Mouse (Mus musculus): ENCODE measurements at regions not wholly inside any gene's neighbourhood (a gene's known extent, or its start where the extent isn't known, plus 50 kb on each side); places are given as distances from the start of the nearest gene placed in this dataset.

DNA sequence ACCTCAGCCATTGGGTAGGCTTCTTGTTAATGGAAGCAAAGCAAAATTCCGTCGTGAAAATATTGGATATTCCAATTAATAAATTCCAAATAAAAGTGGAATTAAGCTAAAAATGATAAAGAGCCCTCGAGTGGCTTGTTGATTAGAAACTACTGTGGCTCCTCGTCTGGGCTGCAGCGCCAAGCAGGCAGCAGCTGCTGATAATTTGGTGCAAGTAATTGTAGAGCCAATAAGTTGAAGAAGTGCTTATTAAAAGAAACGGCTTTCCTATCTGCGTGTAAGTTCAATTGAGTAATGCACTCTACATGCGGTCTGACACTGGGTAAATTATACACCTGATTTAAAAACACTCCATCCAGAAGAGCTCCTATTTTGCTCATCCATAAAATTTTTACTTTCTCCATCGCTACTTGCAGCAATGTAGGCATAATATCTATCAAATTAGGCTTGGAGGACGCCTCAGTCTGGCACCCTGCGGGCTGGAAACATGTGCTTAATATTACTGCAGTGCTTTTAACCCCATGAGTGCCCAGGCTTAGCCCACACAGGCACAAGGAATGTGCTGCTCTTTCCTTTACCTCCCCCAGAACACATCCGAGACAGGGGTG is 171.7 kb upstream of the Dnajc19 start:
- Histone ChIP-seq H3K4me1 (0 out of 2 replicates have a peak, but pooled peaks cover 8% of the 10 kb centered on the region), H3K36me3 (no peaks in the 10 kb centered on the region), H3K4me3 (no peak overlapping the region), H3K27me3 (peaks cover 9% of the 10 kb centered on the region), H3K9me3 (no peaks in the 10 kb centered on the region), H3K9ac (no peak overlapping the region), H3K4me2 (no peak overlapping the region), H3K27ac (no peak overlapping the region)
- 25% methylated on average over 12 of the region's 12 CpGs for WGBS
- no peak for ATAC-seq (ENCODE audit: insufficient number of reproducible peaks, low FRiP score, low TSS enrichment, low read depth)

DNA sequence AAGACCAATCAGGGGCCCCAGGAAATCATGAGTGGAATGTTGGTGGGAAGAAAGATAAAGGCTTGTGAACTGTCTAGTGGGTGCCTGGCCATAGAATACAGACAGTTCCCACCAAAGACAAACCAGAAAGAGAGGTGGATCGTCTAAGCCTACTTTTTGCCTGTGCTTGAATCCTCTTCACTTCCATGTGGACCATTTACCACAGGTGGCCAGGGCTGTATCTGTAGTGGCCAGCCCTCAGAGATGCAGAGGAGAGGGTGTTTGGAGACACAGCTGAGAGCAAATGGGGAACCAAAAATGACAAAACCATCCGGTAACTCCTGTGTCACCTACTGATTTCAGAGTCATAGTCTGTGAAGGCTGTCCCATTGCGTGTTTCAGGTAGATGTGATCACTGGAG is 161.0 kb upstream of the Dnajc19 start:
- WGBS: 85% methylated on average over 3 of the region's 3 CpGs
- H3K9me3 ChIP-seq: no peaks in the 10 kb centered on the region
- H3K4me1 ChIP-seq: no peaks in the 10 kb centered on the region
- peaks cover 5% of the 10 kb centered on the region; the same call in 1 of the 2 replicates for H3K27me3 ChIP-seq
- H3K36me3 ChIP-seq: no peaks in the 10 kb centered on the region
- H3K4me3 ChIP-seq: no peak overlapping the region
- H3K4me2 ChIP-seq: no peak overlapping the region
- ATAC-seq (ENCODE audit: insufficient number of reproducible peaks, low FRiP score, low TSS enrichment, low read depth): no peak
- H3K9ac ChIP-seq: no peak overlapping the region
- H3K27ac ChIP-seq: no peak overlapping the region

DNA sequence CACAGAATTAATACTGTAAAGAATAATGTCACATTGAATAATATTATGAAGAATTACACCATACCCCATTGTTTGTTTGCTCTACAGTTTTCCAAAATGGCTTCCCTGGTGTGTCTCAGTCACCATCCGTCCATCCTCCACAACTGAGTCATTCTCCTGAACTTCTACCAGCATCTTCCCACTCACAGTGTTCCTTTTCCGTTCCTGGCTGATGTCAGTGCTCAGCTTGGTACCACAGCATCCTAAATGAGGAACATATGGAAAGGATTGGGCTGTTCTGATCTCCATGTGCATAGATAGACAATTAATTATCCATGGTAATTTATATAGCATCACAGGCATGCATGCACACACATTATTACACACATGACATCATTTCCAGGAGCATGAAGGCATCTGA is 158.9 kb upstream of the Dnajc19 start:
- H3K4me2 ChIP-seq: no peak overlapping the region
- no peak for ATAC-seq (ENCODE audit: insufficient number of reproducible peaks, low FRiP score, low TSS enrichment, low read depth)
- no peak overlapping the region for H3K27ac ChIP-seq
- no peaks in the 10 kb centered on the region for H3K36me3 ChIP-seq
- H3K4me3 ChIP-seq: no peak overlapping the region
- H3K27me3 ChIP-seq: peaks cover 10% of the 10 kb centered on the region; the same call in 1 of the 2 replicates
- 56% methylated on average over 2 of the region's 2 CpGs for WGBS
- no peaks in the 10 kb centered on the region for H3K9me3 ChIP-seq
- no peaks in the 10 kb centered on the region for H3K4me1 ChIP-seq
- H3K9ac ChIP-seq: no peak overlapping the region

DNA sequence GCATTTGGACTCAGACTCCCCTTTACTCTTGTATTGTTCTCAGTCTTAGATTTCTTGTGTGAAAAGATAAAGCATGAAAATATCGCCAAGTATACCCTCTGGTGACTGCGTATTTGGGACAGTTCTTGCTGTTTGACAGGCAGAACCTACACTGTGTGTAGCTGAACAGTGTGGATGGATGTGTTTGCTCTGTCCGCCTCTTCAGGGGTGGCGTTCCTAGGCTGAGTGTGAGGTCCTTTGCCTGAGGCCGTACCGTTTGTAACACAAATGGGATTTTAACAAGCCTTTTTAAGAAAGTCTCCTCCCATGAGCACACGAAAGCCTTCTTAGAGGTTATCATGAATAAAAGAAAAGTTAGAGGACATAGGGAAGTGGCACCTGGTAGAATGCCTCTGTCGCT is 153.3 kb upstream of the Dnajc19 start:
- Histone ChIP-seq H3K27me3 (peaks cover 34% of the 10 kb centered on the region), H3K36me3 (no peaks in the 10 kb centered on the region), H3K4me1 (no peaks in the 10 kb centered on the region), H3K4me3 (no peak overlapping the region), H3K27ac (no peak overlapping the region), H3K9me3 (no peaks in the 10 kb centered on the region), H3K4me2 (no peak overlapping the region), H3K9ac (no peak overlapping the region)
- no peak for ATAC-seq (ENCODE audit: insufficient number of reproducible peaks, low FRiP score, low TSS enrichment, low read depth)
- 44% methylated on average over 8 of the region's 8 CpGs for WGBS

- Histone ChIP-seq H3K36me3 (no peaks in the 10 kb centered on the region), H3K27ac (no peak overlapping the region)
Observed at GRCm38 (mm10) chr3:34232329-34233250, 151.5 kb upstream of the Dnajc19 start.

GRCm38 (mm10) chr3:34231593-34232328 is 150.6 kb upstream of the Dnajc19 start:
- no peak overlapping the region for H3K4me3 ChIP-seq
- H3K36me3 ChIP-seq: no peaks in the 10 kb centered on the region
- ATAC-seq (ENCODE audit: insufficient number of reproducible peaks, low FRiP score, low TSS enrichment, low read depth): no peak
- H3K4me2 ChIP-seq: no peak overlapping the region
- peaks cover 34% of the 10 kb centered on the region for H3K27me3 ChIP-seq
- no peak overlapping the region for H3K27ac ChIP-seq
- WGBS: 63% methylated on average over 9 of the region's 9 CpGs
- no peaks in the 10 kb centered on the region for H3K9me3 ChIP-seq
- no peaks in the 10 kb centered on the region for H3K4me1 ChIP-seq
- no peak overlapping the region for H3K9ac ChIP-seq

More at GRCm38 (mm10) chr3:34232329-34233250, 151.5 kb upstream of the Dnajc19 start:
- peaks cover 34% of the 10 kb centered on the region for H3K27me3 ChIP-seq
- WGBS: 83% methylated on average over 7 of the region's 7 CpGs
- no peaks in the 10 kb centered on the region for H3K9me3 ChIP-seq
- no peak overlapping the region for H3K4me3 ChIP-seq
- ATAC-seq (ENCODE audit: insufficient number of reproducible peaks, low FRiP score, low TSS enrichment, low read depth): no peak
- no peaks in the 10 kb centered on the region for H3K4me1 ChIP-seq
- H3K9ac ChIP-seq: no peak overlapping the region
- no peak overlapping the region for H3K4me2 ChIP-seq

DNA sequence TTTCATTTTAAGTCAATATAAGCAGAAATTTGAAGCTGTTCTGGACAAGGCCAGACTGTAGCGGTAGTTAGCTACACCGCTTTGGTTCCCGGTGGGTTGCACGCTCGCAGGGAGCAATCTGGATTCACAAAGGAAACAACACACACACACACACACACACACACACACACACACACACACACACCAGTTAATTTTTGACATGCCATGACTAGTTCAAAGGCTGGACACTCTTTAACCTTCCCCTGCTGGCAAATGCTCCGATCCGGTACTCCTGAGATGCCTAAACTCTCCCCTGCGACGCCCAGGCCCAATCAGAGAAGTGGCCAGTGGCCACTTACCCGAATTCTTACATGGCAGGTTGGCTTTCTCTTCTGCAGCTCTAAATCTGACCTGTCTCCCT is 141.2 kb upstream of the Dnajc19 start:
- ATAC-seq (ENCODE audit: insufficient number of reproducible peaks, low FRiP score, low TSS enrichment, low read depth): no peak

GRCm38 (mm10) chr3:34219741-34220310 is 138.7 kb upstream of the Dnajc19 start:
- Histone ChIP-seq H3K4me1 (no peaks in the 10 kb centered on the region), H3K36me3 (no peaks in the 10 kb centered on the region), H3K4me3 (no peak overlapping the region), H3K4me2 (no peak overlapping the region), H3K27ac (no peak overlapping the region), H3K9me3 (no peaks in the 10 kb centered on the region), H3K9ac (no peak overlapping the region), H3K27me3 (no peaks in the 10 kb centered on the region)
- 83% methylated on average over 10 of the region's 10 CpGs for WGBS
- no peak for ATAC-seq (ENCODE audit: insufficient number of reproducible peaks, low FRiP score, low TSS enrichment, low read depth)

More for the DNA sequence above, 141.2 kb upstream of the Dnajc19 start:
- H3K36me3 ChIP-seq: no peaks in the 10 kb centered on the region
- no peaks in the 10 kb centered on the region for H3K9me3 ChIP-seq
- no peak overlapping the region for H3K4me2 ChIP-seq
- H3K9ac ChIP-seq: no peak overlapping the region
- no peaks in the 10 kb centered on the region for H3K27me3 ChIP-seq
- H3K4me3 ChIP-seq: no peak overlapping the region
- H3K4me1 ChIP-seq: no peaks in the 10 kb centered on the region
- 78% methylated on average over 10 of the region's 10 CpGs for WGBS
- H3K27ac ChIP-seq: no peak overlapping the region

DNA sequence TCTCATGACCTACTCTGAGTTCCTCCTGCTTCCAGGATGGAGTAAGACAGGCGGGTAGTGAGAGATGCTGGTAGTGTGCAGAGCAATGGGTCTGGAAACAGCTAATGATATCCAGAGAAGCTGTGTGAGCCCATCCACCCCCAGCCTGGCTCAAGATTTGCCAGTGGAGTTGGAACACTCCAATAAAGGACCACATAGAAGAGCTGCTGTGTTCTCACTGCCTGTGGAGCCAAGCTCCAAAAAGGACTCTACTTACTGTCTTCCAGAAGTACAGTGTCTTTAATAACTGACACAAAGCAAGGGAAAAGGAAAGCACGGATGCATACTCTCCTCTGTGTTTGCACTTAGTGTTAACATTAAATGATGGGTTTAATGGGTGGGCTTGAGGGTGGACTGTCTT is 138.0 kb upstream of the Dnajc19 start:
- 73% methylated on average over 2 of the region's 2 CpGs for WGBS
- ATAC-seq (ENCODE audit: insufficient number of reproducible peaks, low FRiP score, low TSS enrichment, low read depth): no peak

DNA sequence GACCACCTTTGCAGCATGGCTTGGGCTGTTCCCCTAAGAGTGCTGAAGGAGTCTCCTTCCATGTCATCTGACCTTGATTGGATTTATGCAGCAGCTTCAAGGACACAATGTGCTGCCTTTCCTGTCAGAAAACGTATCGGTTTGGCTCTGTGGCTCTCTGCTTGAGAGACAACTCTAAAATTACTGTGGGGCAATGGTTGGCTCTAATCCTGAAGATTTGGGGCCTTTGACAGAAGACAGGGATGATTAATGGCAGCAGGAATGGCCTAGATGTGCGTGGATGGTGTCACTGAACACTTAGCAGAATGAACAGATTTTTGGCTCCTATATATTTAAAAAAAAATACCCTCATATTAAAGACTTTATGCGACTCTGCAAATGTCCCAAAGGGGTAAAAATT is 136.8 kb upstream of the Dnajc19 start:
- Histone ChIP-seq H3K4me1 (no peaks in the 10 kb centered on the region), H3K27ac (no peak overlapping the region), H3K9ac (no peak overlapping the region), H3K36me3 (no peaks in the 10 kb centered on the region), H3K4me2 (no peak overlapping the region), H3K27me3 (no peaks in the 10 kb centered on the region), H3K9me3 (no peaks in the 10 kb centered on the region), H3K4me3 (no peak overlapping the region)
- 74% methylated on average over 4 of the region's 4 CpGs for WGBS
- no peak for ATAC-seq (ENCODE audit: insufficient number of reproducible peaks, low FRiP score, low TSS enrichment, low read depth)

More for the DNA sequence above, 138.0 kb upstream of the Dnajc19 start:
- no peaks in the 10 kb centered on the region for H3K4me1 ChIP-seq
- H3K9me3 ChIP-seq: no peaks in the 10 kb centered on the region
- no peak overlapping the region for H3K4me3 ChIP-seq
- no peaks in the 10 kb centered on the region for H3K36me3 ChIP-seq
- H3K27ac ChIP-seq: no peak overlapping the region
- no peaks in the 10 kb centered on the region for H3K27me3 ChIP-seq
- no peak overlapping the region for H3K9ac ChIP-seq
- no peak overlapping the region for H3K4me2 ChIP-seq

DNA sequence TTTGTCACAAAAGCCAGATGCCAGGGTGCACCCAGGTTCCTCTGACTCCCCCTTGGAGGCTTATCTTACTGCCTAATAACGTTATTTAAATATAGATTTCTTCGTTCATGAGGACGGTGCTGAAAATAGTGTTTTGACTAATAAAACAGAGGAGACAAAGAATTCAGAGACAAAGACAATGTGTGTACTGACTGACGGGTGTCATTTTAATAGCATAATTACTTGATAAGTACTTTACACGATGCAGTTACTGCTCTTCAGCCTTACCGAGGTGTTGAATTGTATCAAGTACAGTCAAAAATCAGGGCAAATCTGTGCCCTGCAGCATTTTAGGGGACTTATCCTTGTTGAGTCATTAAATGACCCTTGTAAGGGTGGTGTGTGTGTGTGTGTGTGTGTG is 133.1 kb upstream of the Dnajc19 start:
- no peaks in the 10 kb centered on the region for H3K9me3 ChIP-seq
- H3K4me1 ChIP-seq: no peaks in the 10 kb centered on the region
- WGBS: 74% methylated on average over 6 of the region's 6 CpGs
- no peak overlapping the region for H3K4me3 ChIP-seq
- no peak overlapping the region for H3K9ac ChIP-seq
- ATAC-seq (ENCODE audit: insufficient number of reproducible peaks, low FRiP score, low TSS enrichment, low read depth): no peak
- H3K4me2 ChIP-seq: no peak overlapping the region
- H3K27me3 ChIP-seq: no peaks in the 10 kb centered on the region
- no peak overlapping the region for H3K27ac ChIP-seq
- no peaks in the 10 kb centered on the region for H3K36me3 ChIP-seq
